Mouse (Mus musculus) E14TG2a.4 (cell line): ENCODE results near the gene Speer4e.
"Not testable (repeated sequence)": the region's sequence is repeated elsewhere in the genome, so short reads cannot be mapped to it uniquely, and the experiment has no call there.

Source experiments
- H3K27me3 ChIP-seq: 2 replicates; pipeline ENCODE4 v1.6.1; 2014; ENCODE audit warnings: low read length, control low read depth; ENCODE audit not compliant: insufficient read depth
- H3K36me3 ChIP-seq: 2 replicates; pipeline ENCODE4 v1.6.1; 2014; ENCODE audit warnings: low read length, control low read depth; ENCODE audit not compliant: insufficient read depth
- H3K4me1 ChIP-seq: replicated peaks from 2 replicates; pipeline ENCODE4 v1.6.1; 2014; ENCODE audit warnings: low read depth, low read length, control low read depth
- H3K4me3 ChIP-seq: replicated peaks from 2 replicates; pipeline ENCODE4 v1.5.1; 2014; ENCODE audit warnings: mild to moderate bottlenecking, low read length
- H3K9me3 ChIP-seq: 2 replicates; pipeline ENCODE4 v1.6.1; 2014; ENCODE audit warnings: low read length, control low read depth
- CTCF ChIP-seq: conservative IDR thresholded peaks from 2 replicates; pipeline ENCODE4 v1.5.1; 2014; ENCODE audit warnings: low read length
- NANOG ChIP-seq: IDR thresholded peaks from 2 replicates; pipeline ENCODE4 v1.6.1; 2014; ENCODE audit warnings: borderline replicate concordance, low read length, mixed read lengths
- POU5F1 ChIP-seq: IDR thresholded peaks from 2 replicates; pipeline ENCODE4 v1.6.1; 2014; ENCODE audit warnings: low read length, borderline replicate concordance

Gene Speer4e

GRCm38 (mm10) chr5:14941043-14941442 is 2.8 kb upstream of the Speer4e start:
- not testable (repeated sequence) for H3K4me1 ChIP-seq, H3K9me3 ChIP-seq, H3K4me3 ChIP-seq, H3K36me3 ChIP-seq, H3K27me3 ChIP-seq

GRCm38 (mm10) chr5:14933721-14934120 is 4.5 kb downstream of the Speer4e start:
- not testable (repeated sequence) for H3K4me3 ChIP-seq, H3K36me3 ChIP-seq, H3K9me3 ChIP-seq, H3K27me3 ChIP-seq, H3K4me1 ChIP-seq

- H3K36me3 ChIP-seq, H3K27me3 ChIP-seq, H3K9me3 ChIP-seq, H3K4me1 ChIP-seq, H3K4me3 ChIP-seq: not testable (repeated sequence)
Observed at GRCm38 (mm10) chr5:14927047-14927446, 11.2 kb downstream of the Speer4e start.

GRCm38 (mm10) chr5:14914799-14915198 is 23.4 kb downstream of the Speer4e start, which contains the start of gene Gm9758:
TSS of gene Gm9758 (minus strand) at chr5:14914899.
- H3K36me3 ChIP-seq, H3K4me1 ChIP-seq, H3K4me3 ChIP-seq, H3K27me3 ChIP-seq, H3K9me3 ChIP-seq: not testable (repeated sequence)

DNA sequence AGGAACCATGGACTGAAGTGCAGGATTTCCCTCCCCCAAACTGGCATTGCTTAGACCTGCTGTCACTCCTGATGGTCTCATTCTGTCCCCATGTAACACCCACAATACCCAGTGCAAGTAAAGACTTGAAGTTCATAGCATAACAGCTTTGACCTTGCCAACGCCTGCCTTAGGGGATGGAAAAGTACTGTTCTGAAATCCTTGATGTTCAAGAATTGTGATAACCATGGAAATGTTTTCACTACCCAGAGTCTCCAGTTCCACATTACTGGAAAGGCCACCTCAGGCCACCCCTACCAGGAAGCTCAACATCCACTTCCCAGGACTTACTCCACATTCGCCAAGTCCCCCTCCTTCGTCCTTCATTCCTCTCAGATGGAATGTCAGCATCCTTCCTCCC is 23.9 kb downstream of the Speer4e start:
- H3K27me3 ChIP-seq, H3K4me3 ChIP-seq, H3K9me3 ChIP-seq, H3K36me3 ChIP-seq, H3K4me1 ChIP-seq: not testable (repeated sequence)

DNA sequence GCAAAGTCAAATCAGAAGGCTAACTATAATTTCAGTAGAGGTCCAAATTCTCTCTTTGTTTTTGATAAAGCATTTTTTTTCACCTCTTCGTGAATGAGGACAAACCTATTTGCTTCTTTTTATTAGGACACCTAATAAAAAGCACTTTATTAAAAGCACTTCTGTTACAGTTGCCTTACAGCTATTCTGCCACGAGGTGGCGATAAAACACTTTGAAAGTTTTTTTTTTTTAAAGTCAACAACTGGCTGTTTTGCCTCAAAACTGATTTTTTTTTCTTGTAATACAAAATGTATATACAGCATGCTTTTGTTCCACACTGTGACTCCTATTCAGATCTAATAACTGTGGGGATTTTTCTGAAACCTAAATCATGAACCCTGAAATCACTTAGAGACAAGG is 34.7 kb downstream of the Speer4e start:
- H3K27me3 ChIP-seq, H3K36me3 ChIP-seq, H3K4me3 ChIP-seq, H3K4me1 ChIP-seq, H3K9me3 ChIP-seq: not testable (repeated sequence)

DNA sequence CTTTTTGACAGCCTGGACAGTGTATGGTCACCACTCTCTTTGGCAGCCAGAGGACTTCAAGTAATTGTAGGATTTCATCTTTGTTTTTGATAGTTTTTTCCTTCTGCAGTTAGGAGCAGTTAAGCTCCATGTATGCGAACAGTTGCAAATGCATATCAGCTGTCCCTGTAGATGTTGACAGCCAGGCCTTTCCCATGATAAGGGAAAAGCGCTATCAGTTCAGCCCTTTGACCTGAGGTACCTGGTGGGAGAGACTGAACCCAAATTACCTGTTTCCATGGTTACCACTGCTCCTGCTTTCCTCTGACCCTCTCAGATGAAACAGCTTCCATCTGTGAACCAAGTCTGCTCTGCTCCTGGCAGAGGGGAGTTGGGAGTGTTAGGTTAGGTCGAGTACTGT is 46.0 kb downstream of the Speer4e start:
- Histone ChIP-seq H3K9me3 (peaks cover 31% of the 10 kb centered on the region), H3K27me3 (no peaks in the 10 kb centered on the region), H3K36me3 (no peaks in the 10 kb centered on the region), H3K4me3 (no peak overlapping the region), H3K4me1 (no peaks in the 10 kb centered on the region)
- TF ChIP-seq CTCF (no peak), NANOG (no peak), POU5F1 (no peak)

- H3K4me3 ChIP-seq, H3K27me3 ChIP-seq, H3K36me3 ChIP-seq, H3K4me1 ChIP-seq, H3K9me3 ChIP-seq: not testable (repeated sequence)
Observed at GRCm38 (mm10) chr5:14885291-14885690, 52.9 kb downstream of the Speer4e start.
